Mouse (Mus musculus): ENCODE data around the gene Gm20388.

Gene Gm20388

DNA sequence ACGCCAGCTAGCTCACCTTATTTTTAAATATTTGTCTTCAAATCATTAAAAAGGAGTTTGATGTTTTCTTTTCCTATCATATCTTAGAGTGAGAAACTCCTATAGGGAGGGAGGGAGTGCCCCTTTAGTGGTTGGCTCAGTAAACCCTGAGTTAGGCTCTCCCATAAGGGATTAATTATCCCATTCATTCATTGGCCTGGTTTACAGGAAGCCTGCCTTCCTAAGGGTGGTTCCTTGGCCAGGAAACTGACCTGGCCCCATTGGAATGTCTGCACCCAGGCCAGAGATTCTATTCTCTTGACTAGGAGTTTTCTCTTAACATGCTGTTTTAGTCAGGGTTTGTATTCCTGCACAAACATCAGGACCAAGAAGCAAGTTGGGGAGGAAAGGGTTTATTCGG, 3977.3 kb downstream of the Gm20388 start:
- no peak for DNase-seq (ENCODE audit: low spot score in 2 of 2)

DNA sequence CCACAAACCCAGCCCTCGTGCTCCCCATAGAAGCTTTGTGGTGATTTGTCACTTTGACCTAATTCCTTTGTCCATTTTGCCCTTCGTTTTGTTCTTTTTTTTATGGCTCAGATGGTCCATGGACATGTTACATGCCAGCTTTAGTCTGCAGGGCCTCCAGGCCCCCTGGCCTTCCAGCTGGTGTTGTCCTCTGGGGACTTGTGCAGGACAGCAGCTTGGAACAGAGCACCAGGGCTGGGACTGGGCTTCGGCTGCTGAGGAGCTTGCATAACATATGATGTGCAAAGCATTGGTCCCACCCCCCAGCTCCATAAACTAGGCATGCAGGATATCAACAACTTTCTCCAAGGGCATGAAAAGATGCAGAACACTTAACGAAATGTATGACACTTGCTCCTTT, 3979.2 kb downstream of the Gm20388 start:
- no peak for DNase-seq (ENCODE audit: low spot score in 2 of 2)

GRCm38 (mm10) chr8:123891271-123891670, 3980.6 kb downstream of the Gm20388 start:
- no peak for DNase-seq (ENCODE audit: low spot score in 2 of 2)

GRCm38 (mm10) chr8:123891883-123892585, 3981.4 kb downstream of the Gm20388 start:
- no peak for DNase-seq (ENCODE audit: low spot score in 2 of 2)

DNA sequence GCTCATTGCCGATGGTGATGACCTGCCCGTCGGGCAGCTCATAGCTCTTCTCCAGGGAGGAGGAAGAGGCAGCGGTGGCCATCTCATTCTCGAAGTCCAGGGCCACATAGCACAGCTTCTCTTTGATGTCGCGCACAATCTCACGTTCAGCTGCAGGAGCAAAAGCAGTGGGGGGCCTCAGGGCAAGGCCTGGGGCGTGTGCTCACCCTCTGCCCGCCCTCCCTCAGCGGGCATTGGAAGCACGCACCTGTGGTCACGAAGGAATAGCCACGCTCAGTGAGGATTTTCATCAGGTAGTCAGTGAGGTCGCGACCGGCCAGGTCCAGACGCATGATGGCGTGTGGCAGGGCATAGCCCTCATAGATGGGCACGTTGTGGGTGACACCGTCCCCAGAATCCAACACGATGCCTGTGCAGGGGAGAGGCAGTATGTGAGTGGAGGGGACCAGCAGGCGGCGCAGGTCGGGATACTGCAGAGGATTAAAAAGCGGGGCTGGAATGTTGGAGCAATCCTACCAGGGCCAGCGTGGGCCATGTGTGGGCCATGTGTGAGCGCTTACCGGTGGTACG, 3982.0 kb downstream of the Gm20388 start:
- no peak for DNase-seq (ENCODE audit: low spot score in 2 of 2)

DNA sequence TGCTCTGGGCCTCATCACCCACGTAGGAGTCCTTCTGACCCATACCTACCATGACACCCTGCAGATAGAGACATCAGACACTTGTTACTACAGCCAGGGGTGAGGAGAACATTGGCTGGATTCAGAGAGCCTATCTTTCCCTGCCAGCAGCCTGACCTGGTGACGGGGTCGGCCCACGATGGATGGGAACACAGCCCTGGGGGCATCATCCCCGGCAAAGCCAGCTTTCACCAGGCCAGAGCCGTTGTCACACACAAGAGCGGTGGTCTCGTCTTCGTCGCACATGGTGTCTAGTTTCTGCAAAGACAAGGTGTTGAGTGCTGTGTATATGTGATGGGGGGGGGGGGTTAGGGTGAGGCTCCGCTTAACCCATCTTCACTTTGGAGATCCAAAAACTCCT, 3982.8 kb downstream of the Gm20388 start:
- no peak for DNase-seq (ENCODE audit: low spot score in 2 of 2)

DNA sequence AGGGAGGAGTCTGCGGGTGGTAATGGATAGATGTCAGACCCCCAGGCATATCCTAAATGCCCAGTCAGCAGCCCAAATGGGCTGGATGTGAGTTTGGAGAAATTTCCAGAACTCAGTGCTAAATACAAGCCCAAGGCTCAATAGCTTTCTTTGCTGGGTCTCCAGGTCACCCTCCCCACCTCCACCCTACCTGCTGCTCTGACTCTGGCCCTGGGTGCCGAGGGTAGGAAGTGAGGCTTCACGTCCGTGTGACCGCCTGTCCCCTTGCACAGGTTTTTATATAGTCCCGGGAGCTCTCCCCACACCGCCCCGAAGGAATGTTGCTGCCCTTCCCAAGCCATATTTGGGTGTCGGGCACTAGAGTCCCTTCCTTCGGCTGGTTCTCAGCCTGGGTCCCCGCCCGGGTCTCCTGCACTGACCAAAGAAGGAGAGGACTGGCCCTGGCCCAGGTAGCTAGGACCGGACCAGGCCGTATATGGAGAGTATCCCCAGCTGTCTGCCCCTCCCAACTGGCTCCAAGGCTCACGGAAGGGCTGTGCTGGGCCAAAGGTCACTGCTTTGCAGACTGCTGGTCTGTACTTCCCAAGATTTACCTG, 3984.0 kb downstream of the Gm20388 start, which contains the start of gene Acta1:
Acta1 (minus strand) TSS at position 250 of the 596 bp plus-strand sequence.
- no peak for DNase-seq (ENCODE audit: low spot score in 2 of 2)

- DNase-seq (ENCODE audit: low spot score in 2 of 2) = no peak
Measured at GRCm38 (mm10) chr8:123895230-123895629, 3984.6 kb downstream of the Gm20388 start.

GRCm38 (mm10) chr8:123895680-123896365, 3985.2 kb downstream of the Gm20388 start:
- no peak for DNase-seq (ENCODE audit: low spot score in 2 of 2)

DNA sequence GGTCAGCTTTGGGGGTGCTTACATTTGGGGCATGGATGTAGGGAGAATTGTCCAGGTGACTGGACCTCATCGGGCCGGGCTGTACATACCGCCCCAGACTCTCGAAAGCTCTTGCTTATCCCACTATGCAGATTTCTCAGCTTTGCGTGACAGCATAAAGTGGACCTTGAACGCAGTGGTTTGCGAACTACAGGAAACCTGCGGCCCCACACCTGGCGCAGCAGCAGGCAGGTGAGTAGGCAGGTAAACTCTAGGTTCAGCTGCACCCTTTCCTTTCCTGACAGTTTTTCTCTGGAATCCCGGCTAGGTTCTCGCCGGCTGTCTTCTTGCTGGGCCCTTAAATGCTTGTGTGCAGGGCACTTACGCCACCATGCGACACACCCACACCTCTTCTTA, 3985.7 kb downstream of the Gm20388 start:
- DNase-seq (ENCODE audit: low spot score in 2 of 2) = no peak

- DNase-seq (ENCODE audit: low spot score in 2 of 2) = no peak
Measured at GRCm38 (mm10) chr8:123896774-123897173, 3986.1 kb downstream of the Gm20388 start.

- DNase-seq (ENCODE audit: low spot score in 2 of 2) = no peak
Measured at GRCm38 (mm10) chr8:123898576-123898975, 3987.9 kb downstream of the Gm20388 start.

- no peak for DNase-seq (ENCODE audit: low spot score in 2 of 2)
Measured at GRCm38 (mm10) chr8:123899366-123899765, 3988.7 kb downstream of the Gm20388 start.

DNA sequence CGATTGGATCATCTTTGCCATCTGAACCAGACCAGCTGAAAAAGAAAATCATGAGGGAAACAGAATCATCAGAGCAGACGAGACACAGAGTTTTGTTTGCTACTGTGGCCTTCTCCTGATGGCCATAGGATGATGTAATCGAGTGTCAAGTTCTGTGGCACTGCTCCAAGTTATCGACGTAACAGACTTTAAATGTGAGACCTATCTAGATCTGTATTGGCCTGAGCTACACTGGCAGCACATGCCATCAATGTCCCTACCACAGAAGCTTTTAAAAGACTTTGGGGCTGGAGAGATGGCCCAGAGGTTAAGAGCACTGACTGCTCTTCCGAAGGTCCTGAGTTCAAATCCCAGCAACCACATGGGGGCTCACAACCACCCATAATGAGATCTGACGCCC, 3992.0 kb downstream of the Gm20388 start:
- DNase-seq (ENCODE audit: low spot score in 2 of 2) = no peak

- no peak for DNase-seq (ENCODE audit: low spot score in 2 of 2)
Measured at GRCm38 (mm10) chr8:123907604-123908003, 3997.0 kb downstream of the Gm20388 start.

DNA sequence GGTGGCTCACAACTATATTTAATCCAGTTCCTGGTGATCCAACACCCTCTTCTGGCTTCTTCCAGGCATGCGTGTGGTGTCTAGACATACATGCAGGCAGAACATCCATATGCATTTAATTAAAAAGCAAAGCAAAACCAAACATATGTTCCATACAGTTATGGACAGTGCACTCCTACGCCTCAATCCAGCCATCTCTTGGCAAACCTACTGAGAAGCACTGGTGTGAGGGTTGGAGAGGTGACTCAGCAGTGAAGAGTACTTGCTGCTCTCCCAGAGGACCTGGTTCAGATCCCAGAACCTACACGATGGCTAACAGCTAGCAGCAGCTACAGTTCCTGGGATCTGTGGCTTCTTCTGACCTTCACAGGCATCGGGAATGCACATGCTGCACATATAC, 4001.6 kb downstream of the Gm20388 start:
- DNase-seq (ENCODE audit: low spot score in 2 of 2) = no peak

DNA sequence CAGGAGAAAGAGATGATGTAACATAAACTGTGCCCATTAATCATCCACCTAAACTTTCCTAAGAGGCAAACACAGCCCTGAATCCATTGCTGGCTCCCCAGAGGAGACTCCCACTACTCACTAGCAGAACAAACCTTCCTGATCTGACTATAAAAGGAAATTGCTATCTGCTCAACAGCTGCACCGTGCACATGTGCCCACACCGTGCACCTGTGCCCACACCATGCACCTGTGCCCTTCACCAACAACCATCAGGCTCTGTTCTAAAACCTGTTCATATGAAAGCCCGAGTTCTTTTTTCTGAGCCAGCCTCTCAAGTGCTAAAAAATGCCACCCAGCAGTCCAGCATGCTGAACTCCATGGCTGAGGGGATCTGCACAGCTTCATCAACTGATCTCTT, 4004.0 kb downstream of the Gm20388 start:
- DNase-seq (ENCODE audit: low spot score in 2 of 2) = no peak

GRCm38 (mm10) chr8:123924719-123925118, 4014.1 kb downstream of the Gm20388 start:
- DNase-seq (ENCODE audit: low spot score in 2 of 2) = peak; percentile 82 to 91

DNA sequence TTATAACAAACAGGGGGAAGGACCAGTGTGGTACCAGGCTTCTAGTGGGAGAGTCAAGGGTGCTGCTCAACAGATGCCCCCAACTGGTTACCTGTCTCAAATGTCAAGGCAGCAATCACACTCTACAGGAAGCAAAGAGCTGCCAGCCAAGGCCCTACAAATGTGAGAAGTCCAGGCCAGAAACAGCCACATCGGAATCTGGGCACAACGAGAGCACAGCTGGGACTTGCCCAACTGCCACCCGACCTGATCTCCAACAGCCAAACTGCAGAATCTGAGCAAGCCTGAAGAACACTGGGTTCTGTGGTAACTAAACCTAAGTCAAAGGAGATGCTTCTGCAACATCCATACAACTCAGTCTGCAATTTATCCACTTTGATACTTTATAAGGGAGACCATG, 4015.0 kb downstream of the Gm20388 start:
- DNase-seq (ENCODE audit: low spot score in 2 of 2) = no peak

GRCm38 (mm10) chr8:123929026-123929425, 4018.4 kb downstream of the Gm20388 start:
- DNase-seq (ENCODE audit: low spot score in 2 of 2) = no peak

- DNase-seq (ENCODE audit: low spot score in 2 of 2) = peak; percentile 99 to 100
Measured at GRCm38 (mm10) chr8:123948942-123949685, 4038.5 kb downstream of the Gm20388 start, which contains the start of gene Nup133. TSS of gene Nup133 (minus strand) at chr8:123949265.

GRCm38 (mm10) chr8:123949686-123949986, 4039.0 kb downstream of the Gm20388 start:
- no peak for DNase-seq (ENCODE audit: low spot score in 2 of 2)
